Mouse (Mus musculus): Measurements from ENCODE around the gene Adamtsl3.

Gene Adamtsl3

DNA sequence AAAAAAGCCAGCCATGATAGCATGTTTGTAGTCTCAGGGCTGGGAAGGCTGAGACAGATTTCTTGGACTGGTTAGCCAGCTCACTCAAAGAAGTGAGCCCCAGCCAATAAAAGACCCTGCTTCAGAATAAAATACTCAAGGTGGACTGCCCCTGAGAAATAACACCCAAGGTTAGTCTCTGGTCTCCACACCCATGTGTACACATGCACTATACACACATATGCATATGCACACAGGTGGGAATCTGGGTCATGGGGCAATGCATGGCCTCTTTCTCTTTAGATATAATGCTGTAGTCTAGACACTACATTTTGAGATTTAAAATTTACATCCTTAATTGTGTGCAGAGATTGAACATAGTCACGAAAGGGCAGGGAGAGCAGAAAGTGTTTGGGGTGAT, 88.8 kb downstream of the Adamtsl3 start:
- DNase-seq = no peak

DNA sequence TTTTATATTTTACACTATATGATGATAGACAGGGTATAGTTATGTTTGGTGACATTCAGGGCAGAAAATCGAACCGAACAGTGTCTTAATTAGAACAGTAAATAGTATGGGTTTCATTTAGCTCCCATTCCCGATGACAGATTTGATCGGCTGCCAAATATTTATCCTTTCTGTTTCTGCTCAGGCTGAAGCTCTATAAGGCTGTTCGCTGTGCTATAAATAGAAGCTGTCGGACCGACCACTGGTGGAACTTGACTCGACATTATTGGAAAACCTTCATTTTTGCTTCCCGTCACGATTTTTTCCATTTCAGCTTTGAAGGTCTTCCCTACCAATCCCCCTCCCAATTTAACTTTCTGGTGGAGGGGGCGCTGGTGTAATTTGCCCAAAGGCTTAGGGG, 89.9 kb downstream of the Adamtsl3 start:
- no peak for DNase-seq

DNA sequence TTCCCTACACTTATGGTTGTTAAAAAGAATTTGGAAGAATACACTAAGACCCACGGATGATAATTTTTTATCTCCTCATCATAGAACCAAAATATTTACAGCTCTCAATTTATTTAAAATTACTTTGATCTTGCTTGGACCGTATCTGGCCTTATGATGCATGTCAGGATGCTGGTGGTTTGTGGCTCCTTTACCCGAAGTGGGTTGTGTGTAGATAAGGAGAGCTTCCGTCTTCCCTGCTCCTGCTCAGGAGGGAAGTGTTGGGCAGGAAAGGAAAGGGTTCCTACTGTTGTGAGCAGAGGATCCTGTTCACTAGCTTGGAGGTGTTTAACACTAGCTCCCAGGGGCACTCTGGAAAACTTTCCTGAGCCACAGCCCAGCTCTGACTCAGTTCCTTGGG, 94.0 kb downstream of the Adamtsl3 start:
- no peak for DNase-seq

DNA sequence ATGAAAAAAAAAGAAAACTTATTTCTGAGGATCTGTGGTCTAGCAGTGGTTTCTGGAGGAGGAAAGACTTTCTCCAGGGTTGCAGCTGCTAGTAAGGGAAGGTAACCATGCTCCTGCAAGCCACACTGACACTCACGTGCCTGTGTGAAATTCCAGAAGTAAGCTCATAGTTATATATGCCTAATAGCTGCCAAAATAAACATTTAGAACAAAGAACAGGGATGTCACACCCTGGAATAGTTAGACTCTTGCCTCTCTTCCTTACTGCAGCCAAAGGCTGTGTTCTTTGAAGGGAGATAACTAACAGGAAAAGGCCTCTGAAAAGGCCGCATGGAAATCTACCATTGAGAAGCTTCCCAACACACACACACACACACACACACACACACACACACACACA, 96.1 kb downstream of the Adamtsl3 start:
- no peak for DNase-seq

DNA sequence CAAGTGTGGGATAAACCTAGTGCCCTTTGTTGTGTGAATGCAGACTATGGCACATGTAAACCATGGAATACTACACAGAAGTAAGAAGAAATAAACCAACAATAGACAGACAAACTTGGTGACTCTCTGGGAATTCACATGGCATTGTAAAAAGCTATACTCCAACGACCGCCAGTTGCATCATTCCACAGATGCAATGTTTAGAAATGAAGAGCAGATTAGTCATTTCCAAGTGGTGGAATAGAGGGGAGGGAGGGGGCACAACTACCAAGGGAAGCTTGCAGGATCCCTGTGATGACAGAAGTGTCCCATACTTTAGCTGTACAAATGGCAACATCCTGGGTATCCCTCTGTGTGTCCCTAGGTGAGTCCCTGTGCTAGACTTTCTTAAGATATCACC, 97.7 kb downstream of the Adamtsl3 start:
- DNase-seq = no peak

DNA sequence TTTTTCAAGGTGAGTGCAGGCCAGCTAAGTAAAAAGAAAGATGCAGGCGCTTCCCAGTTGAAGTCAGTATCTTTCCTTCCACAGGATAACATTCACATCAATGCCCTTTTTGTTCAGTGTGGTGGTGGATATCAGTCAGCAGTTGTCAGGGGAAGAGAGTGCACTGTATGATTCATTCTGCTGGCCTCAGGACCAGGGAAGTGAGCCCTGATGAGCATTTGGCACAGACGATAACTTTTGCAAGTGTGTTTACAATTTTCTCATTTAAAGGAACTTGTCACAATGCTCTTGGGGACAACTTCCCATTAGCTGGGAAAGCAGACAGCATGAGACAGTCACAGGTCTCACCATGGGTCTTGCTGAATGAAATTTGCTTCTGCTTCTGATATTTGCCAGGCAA, 122.9 kb downstream of the Adamtsl3 start:
- peak in 1 of 2 experiments; percentile 7 for DNase-seq

DNA sequence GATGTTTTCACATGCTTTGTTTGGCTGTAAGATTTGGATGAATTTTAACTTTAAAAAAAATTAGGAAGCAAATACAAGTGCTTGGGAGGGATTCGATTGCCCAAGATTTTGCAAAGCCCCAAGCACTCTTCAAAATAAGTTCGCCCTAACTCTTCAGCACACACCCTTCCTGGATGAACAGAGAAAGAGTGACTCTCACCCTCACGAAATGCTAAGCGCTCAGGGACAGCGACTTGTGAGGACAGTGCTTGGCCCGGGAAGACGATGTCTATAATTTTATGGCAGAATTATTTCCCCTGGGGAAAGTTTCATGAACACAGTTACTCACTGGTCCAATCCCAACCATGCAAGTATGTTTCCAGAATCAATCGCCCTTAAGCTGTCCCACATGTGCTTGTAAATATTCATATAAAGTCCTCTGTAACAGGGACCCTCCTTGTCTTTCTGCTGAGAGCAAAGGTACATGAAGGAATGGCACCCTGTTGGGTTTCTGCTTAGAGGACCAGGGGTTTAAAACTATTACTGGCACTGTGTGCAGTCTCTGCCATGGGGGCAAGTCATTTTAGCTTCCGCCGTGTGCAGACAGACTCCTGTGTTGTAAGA, 127.5 kb downstream of the Adamtsl3 start:
- DNase-seq = no peak

DNA sequence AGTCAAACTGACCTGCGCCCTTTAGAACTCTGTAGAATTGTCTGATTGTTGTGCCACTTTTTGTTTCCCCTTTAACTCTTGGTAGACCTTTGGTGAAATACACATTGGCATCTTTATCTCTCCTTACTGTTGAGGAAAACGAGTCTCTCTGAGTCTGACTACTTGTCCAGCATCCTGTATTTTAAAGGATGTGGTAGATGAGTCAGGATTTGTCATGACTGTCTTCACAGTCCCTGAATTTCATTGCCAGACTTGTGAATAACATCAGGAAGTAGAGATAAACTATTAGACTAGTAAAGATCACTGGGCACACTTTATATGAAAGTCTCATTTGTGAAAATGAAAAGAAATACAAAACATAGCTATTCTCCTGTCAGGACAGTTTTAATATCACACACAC, 128.9 kb downstream of the Adamtsl3 start:
- no peak for DNase-seq

DNA sequence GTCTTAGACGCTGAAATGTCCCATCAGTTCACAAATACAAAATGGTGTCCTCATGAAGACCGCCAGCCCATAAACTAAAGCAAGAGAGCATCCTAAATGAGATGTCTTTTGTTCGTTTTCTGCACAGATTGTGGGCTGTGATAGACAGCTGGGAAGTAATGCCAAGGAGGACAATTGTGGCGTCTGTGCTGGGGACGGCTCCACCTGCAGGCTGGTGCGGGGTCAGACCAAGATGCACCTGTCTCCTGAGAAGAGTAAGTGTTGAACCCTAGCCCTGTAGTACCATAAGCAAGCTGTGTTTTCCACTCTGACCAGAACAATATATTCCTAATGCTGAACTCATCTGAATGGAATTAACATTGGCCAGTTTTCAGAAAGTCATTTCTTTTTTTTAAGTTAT, 129.9 kb downstream of the Adamtsl3 start:
- DNase-seq = no peak

DNA sequence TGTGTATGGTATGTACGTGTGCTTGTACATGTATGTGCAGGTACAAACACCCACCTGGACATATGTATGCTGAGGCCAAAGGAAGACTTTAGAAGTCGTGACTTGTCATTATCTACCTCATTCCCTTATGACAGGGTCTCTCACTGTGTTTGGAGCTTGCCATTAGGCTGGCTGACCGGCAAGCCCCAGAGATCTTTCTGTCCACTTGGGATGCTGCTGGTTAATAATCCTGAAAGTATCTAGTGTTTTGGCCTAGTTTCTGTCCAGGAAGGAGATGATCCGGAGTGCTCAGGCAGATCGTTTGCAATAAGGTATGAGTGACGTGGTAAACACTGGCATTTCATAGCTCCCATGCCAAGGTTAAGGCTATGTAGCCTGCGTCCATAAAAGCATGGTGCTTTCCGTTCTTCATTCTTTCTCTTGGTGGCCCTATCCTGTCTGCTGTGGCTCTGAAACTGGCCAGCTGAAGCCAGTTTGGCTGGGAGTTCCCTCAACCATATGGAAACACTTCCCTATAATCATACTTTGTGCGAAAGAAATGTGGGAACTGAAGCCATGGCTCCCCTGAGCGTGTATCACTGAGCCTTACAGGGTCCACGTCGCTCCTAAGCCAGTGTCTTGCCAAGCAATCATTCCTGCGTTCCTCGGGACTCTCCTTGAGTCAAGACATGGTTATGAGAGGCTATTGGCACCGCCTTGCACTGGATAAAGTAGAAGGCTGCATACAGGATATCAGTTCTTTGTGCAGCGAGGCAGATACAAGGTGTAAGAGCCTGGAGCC, 141.1 kb downstream of the Adamtsl3 start:
- DNase-seq = no peak

DNA sequence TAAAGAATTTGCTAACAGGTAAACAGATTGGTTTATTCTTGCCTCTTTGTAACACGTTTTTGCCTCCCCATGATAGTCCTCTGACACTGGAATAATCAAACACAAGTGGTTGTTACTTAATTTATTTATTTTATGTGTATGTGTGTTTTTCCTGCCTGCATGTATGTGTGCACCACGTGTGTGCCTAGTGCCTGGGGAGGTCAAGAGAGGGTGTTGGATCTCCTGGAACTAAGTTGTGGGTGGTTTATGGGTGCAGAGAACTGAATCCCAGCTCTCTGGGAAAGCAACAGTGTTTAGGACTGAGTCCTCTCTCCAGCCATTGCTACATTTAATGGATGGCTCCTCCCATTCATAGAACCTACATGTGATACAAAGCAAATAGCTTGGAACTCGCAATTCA, 143.0 kb downstream of the Adamtsl3 start:
- DNase-seq = no peak

DNA sequence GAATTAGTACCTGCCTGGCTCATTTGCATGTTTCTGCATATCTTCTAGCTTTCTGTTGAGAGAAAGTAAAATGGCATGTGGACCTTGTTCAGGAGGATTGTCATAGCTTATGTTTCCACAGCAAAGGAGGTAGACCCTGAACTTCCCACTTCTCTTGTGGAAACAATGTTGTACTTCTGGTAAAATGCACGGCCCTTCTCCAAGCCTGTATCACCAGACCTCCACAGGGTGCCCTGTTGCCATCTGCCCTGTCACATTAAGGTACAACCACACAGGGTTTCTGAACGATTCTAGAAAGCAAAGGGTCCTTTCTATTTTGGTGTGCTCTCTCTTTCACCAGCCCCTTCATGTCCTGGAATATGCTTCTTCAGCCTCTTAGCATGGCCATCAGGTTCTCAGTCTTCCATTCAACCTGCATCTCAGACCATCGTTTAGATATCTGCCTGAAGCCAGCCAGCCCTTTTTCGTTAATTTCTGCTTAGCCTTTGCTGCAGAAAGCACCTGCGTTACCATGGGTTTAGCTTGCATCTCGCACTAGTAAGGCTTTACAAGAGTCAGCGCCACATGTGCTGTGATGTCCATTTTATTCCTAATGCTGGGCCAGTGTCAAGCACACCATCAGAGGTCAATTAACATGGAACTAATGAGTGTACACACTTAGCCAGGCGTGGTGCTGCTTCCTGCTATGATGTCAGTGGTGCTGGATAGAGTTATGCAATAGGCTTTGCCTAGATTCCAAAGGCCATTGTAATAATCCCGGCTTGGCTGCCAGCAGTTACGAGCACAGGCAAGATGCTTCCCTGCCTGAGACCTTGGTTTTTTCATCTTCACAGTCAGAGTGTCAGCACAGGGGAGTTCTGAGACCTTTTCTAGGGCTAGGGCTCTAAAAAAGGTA, 143.6 kb downstream of the Adamtsl3 start:
- DNase-seq = peak in 1 of 2 experiments; percentile 11

DNA sequence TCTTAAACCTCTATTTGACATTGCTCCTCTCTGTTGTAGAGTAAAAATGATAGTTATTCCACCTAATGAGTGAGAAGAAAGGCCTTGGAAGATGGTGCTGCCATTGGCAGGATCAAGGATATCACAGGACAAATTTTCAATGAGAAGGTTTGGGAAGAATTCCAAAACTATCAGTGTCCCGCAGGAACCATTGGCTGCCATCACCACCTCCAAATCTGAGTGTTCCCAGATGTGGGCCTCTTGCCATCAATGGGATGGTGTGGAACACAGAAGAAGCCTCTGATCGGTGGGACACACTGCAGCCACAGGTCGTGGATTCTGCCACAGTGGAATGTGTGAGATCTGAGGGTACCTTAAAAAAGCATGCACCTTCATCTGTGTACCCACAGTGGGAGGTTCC, 147.9 kb downstream of the Adamtsl3 start:
- DNase-seq = no peak

DNA sequence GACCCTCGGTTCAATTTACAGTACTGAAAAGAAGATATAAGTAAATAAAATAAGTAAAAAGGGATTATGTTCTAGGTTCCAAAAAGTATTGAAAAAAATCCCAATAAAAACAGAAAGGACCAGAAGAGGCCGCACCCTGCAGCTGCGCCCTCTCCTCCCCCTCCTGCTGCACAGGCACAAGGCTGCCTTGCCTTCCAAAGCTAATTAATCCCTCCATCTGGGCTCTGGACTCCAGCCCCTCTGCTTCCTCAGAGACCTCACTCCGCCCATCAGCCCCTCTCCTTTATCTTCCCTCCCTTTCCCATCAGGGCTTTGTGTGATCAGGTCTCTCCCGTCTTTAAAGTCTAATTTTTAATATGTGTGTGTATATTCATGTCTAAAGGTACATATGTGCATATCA, 149.3 kb downstream of the Adamtsl3 start:
- no peak for DNase-seq

DNA sequence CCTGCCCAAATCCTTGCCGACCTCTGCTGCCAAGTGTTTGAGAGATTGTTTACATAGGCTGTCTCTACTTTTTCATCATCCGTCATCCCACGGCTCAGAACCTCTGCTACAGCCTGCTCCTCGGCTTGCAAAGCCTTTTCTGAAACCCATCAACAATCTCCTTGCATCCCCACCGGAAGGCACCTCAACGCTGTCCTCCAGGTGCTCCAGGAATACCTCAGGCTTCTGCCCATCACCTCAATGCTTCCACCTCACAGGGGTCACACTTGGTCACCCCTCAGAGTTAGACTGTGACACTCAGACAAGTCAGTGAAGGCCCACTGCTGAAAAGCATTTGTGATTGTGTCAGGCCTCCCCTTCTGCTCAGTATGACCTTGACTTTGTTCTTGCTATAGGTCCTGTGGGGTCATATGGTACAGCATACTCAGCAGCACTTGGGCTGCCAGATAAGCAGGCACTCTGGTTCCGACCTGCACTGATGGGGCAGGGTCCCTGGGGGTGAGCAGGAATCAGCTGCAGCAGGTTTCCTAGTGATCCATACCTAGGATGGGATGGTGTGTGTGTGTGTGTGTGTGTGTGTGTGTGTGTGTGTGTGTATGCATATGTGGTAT, 150.0 kb downstream of the Adamtsl3 start:
- no peak for DNase-seq

DNA sequence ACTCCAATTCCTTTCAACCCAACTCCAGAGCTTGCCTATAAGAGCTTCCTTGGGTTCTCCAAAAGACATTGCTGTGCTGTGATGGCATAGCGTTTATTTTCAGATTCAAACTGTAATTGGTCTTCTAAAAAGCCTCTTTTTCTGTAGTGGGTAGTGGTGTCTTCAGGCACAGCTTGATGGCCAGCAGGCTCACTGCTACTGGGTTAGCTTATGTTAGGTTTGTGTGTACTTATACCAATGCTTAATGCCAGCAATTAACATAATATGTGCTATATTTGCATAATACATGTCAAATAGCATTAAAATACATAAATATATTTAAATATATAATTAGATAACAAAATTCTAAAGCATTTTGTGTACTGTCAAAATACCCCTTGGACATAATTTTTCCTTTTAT, 155.5 kb downstream of the Adamtsl3 start:
- no peak for DNase-seq

DNA sequence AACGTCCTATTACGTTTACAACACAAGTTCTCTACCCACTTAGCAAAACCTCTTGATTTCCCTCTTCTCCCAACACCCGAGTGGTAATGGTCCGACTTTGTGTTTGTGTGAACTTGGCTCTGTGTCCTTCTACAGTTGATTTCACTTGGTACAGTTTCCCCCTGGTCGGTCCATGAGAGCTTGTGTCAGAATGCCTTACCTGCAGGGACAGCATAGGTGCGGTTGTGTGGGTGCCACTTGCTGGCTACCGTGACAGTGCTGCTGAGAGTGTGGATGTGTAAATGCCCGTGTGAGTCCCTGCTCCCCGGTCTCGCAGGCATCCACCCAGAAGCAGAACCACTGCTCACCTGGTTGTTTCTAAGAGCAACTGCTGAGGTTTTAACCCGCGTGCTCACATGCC, 157.4 kb downstream of the Adamtsl3 start:
- DNase-seq = no peak

DNA sequence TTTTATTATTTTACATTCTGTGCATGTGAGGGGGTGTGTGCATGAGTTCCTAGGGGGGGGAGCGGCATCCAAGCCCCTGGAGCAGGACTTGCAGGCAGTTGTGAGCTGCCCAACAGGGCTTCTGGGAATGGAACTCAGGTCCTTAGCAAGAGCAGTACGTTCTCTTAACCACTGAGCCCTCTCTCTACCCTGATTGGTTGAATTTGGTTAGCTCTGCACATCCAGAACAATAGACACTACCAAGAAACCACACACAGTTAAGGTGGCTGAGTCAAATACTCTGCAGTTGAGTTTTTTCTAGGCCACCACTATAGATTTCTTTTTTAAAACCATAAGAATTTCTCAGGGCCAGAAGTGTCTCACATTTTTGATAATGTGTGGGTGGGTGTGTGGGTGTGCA, 158.7 kb downstream of the Adamtsl3 start:
- DNase-seq = no peak

DNA sequence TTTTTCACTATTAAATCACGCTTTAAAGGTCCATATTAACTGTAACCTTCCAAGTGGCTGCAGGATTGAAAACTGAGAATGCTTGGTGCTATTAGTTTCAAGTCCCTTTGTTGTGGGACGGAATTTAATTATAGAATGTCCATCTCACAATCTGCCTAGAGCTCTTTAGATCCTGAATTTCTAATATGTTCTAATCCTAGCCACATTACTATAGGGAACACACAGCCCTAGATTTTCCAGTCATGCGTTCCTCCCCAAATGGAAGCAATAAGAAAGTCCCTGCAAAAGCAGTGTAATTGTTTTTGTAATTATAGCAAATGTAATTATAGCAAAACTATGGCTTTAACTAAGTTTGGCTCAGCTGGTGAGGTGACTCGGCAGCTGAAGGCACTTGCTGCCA, 161.6 kb downstream of the Adamtsl3 start:
- DNase-seq = no peak

DNA sequence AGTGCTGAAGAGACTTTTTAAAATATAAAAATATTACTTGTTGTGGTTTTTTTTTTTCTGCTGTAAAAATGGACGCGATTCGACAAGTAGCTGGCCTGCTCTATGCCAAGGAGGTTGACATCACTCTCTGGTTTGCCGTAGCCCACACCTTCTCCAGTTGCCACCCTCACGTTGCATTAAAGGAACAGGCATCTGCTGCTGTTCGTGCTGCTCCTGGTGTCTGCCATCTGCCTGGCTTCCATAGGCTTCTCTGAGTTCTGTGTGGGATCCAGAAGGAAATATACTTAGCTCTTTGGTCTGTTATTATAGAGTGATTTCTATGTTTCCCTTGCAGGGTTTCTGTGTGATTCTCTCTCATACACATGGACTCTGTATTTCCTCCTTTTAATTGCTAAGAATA, 165.8 kb downstream of the Adamtsl3 start:
- DNase-seq = no peak

DNA sequence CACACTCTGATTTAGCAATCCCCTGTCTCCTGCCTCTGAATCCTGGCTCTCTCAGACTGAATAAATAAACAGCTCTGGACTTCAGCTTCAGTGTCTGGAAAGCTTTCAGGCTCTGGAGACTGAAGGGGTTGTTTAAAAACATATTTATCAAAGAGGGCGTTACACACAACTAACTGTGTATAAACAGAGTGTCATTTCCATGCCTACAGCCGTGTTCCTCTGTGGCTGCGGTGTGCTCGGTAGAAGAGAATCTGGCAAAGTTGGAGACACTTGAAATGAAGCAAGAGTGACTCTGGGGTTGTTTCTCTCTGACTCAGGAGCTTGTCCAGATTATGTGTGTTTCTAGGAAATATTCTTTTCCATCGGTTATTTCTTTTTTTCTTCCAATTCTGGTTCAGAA, 167.0 kb downstream of the Adamtsl3 start:
- no peak for DNase-seq

DNA sequence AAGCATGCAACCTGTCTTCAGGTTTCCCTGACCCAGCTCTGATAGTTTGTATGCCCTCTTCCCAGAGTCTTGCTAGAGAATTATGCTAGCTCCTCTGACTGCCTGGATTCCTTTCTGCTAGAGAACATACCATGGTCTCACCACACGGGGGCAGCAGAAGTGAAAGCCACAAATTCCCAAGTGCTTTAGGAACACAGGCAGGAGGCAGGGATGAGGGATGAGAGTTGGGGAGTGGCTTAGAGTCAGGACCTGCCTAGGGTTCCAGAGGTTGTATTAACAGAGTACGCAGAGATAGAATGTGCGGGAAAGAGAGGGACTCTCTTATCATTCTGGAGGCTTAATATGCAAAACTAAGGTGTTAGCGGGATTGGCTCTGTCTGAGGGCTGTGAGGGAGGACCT, 168.6 kb downstream of the Adamtsl3 start:
- peak; percentile 44 to 63 for DNase-seq

DNA sequence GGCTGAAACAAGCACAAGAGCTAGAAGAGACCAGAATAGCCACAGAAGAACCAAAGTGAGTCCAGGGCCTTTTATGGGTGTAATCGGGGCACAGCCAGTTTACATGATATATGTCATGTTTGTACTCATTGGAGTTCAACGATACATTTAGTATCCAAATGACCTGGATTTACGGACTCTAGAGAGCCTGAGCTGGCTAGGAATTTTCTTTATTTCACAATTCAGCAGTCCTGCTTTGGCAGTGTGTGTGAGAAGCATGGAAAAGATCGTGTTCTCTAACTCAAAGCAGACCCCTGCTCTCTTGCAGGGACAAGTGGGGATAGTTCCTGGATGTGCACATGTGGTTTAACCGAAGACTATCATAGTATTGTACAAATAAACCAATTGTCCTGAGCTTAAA, 195.1 kb downstream of the Adamtsl3 start:
- no peak for DNase-seq

All from lung, postnatal 4 days (tissue).